Mouse (Mus musculus) c-Kit-negative CD71-positive TER-119-positive erythroid progenitor cells, embryonic 14.5 days (primary cell): ENCODE data around the gene Ing3.

Experiments used
- DNase-seq: peaks from one replicate; pipeline ENCODE4 v3.0.0-alpha.2; 2013; ENCODE audit warnings: low read depth, low spot score

Ing3 gene

GRCm38 (mm10) chr6:21991151-21991550, 41.8 kb downstream of the Ing3 start:
- no peak for DNase-seq

GRCm38 (mm10) chr6:21993070-21993469, 43.7 kb downstream of the Ing3 start:
- no peak for DNase-seq

- DNase-seq = no peak
Measured at GRCm38 (mm10) chr6:21998131-21998530, 48.8 kb downstream of the Ing3 start.

- no peak for DNase-seq
Measured at GRCm38 (mm10) chr6:21999025-21999424, 49.7 kb downstream of the Ing3 start.

GRCm38 (mm10) chr6:22000086-22000485, 50.7 kb downstream of the Ing3 start:
- no peak for DNase-seq

GRCm38 (mm10) chr6:22000881-22001280, 51.5 kb downstream of the Ing3 start:
- DNase-seq = no peak

- no peak for DNase-seq
Measured at GRCm38 (mm10) chr6:22001284-22001916, 52.0 kb downstream of the Ing3 start.

GRCm38 (mm10) chr6:22002521-22003199, 53.3 kb downstream of the Ing3 start:
- no peak for DNase-seq

GRCm38 (mm10) chr6:22003200-22003587, 53.8 kb downstream of the Ing3 start:
- DNase-seq = no peak

- DNase-seq = no peak
Measured at GRCm38 (mm10) chr6:22003959-22004543, 54.7 kb downstream of the Ing3 start.

GRCm38 (mm10) chr6:22008346-22008745, 59.0 kb downstream of the Ing3 start:
- DNase-seq = no peak

GRCm38 (mm10) chr6:22010258-22010657, 60.9 kb downstream of the Ing3 start:
- DNase-seq = no peak

GRCm38 (mm10) chr6:22010761-22011281, 61.5 kb downstream of the Ing3 start:
- no peak for DNase-seq

- no peak for DNase-seq
Measured at GRCm38 (mm10) chr6:22011546-22011945, 62.2 kb downstream of the Ing3 start.

GRCm38 (mm10) chr6:22012099-22012498, 62.7 kb downstream of the Ing3 start:
- DNase-seq = no peak

- no peak for DNase-seq
Measured at GRCm38 (mm10) chr6:22012501-22012900, 63.1 kb downstream of the Ing3 start.

- DNase-seq = no peak
Measured at GRCm38 (mm10) chr6:22013394-22013793, 64.0 kb downstream of the Ing3 start.

GRCm38 (mm10) chr6:22014291-22014911, 65.0 kb downstream of the Ing3 start:
- no peak for DNase-seq

- DNase-seq = no peak
Measured at GRCm38 (mm10) chr6:22017631-22018030, 68.3 kb downstream of the Ing3 start.

- no peak for DNase-seq
Measured at GRCm38 (mm10) chr6:22018768-22019445, 69.5 kb downstream of the Ing3 start.

- no peak for DNase-seq
Measured at GRCm38 (mm10) chr6:22019637-22020036, 70.3 kb downstream of the Ing3 start.

- DNase-seq = no peak
Measured at GRCm38 (mm10) chr6:22020696-22021095, 71.3 kb downstream of the Ing3 start.
